Mouse (Mus musculus) hindbrain, embryonic 10.5 days (tissue): Measurements from ENCODE around the gene Eef1akmt1. TPM values are rescaled to one million over a fixed set of nuclear protein-coding genes. Genes with fewer than 3 reads are reported as not detected.

ENCODE experiments used
- DNase-seq: peaks from one replicate; pipeline ENCODE4 v3.0.0-alpha.2; 2017; ENCODE audit warnings: low spot score
- H3K27ac ChIP-seq: fragments of 300-500 bp; sonication (generic); 2 replicates; pipeline ENCODE4 v1.5.1; 2016; ENCODE audit warnings: mild to moderate bottlenecking, moderate library complexity
- H3K27me3 ChIP-seq: fragments of 300-500 bp; sonication (generic); 2 replicates; pipeline ENCODE4 v1.6.1; 2016; ENCODE audit warnings: mild to moderate bottlenecking; ENCODE audit not compliant: poor library complexity, insufficient read depth, severe bottlenecking
- H3K36me3 ChIP-seq: fragments of 300-500 bp; sonication (generic); 2 replicates; pipeline ENCODE4 v1.6.1; 2016; ENCODE audit warnings: mild to moderate bottlenecking, moderate library complexity
- H3K4me1 ChIP-seq: fragments of 300-500 bp; sonication (generic); replicated peaks from 2 replicates; pipeline ENCODE4 v1.6.1; 2016; ENCODE audit warnings: mild to moderate bottlenecking
- H3K4me3 ChIP-seq: fragments of 300-500 bp; sonication (generic); 2 replicates; pipeline ENCODE4 v1.5.1; 2016; ENCODE audit warnings: mild to moderate bottlenecking, moderate library complexity
- H3K9me3 ChIP-seq: fragments of 300-500 bp; sonication (generic); 2 replicates; pipeline ENCODE4 v1.6.1; 2016; ENCODE audit warnings: mild to moderate bottlenecking, moderate library complexity
- WGBS: fragments of 180-500 bp; shearing (Covaris S2); methylation state at CpG from one replicate; pipeline ENCODE4 v1.1.7; 2016; 5-methylcytosine and 5-hydroxymethylcytosine counted together
- polyA plus RNA-seq: library from polyadenylated mRNA; unstranded; fragments of >200 nt; fragmentation: Nextera tagmentation; extraction: Ambion mirVana; gene quantifications from 2 replicates; pipeline ENCODE4 v1.2.1, GENCODE M21; 2016

Gene Eef1akmt1
- polyA plus RNA-seq, 1 experiment from 2014 or later: 107 TPM

- Histone ChIP-seq H3K4me1 (peaks cover 26% of the 10 kb centered on the region), H3K4me3 (peak overlapping the region; percentile 20; the same call in 1 of the 2 replicates), H3K9me3 (0 out of 2 replicates have a peak, but pooled peaks cover 5% of the 10 kb centered on the region), H3K27me3 (peaks cover 38% of the 10 kb centered on the region), H3K27ac (no peak overlapping the region; the same call in 1 of the 2 replicates), H3K36me3 (peaks cover 7% of the 10 kb centered on the region; the same call in 1 of the 2 replicates)
- DNase-seq: no peak
- WGBS: 55% methylated on average over 34 of the region's 34 CpGs
These were observed 29.2 kb downstream of the Eef1akmt1 start for GRCm38 (mm10) chr14:57542231-57542630.

- Histone ChIP-seq H3K36me3 (peaks cover 5% of the 10 kb centered on the region; the same call in 1 of the 2 replicates), H3K4me1 (peaks cover 26% of the 10 kb centered on the region), H3K4me3 (no peak overlapping the region), H3K27ac (no peak overlapping the region), H3K9me3 (0 out of 2 replicates have a peak, but pooled peaks cover 5% of the 10 kb centered on the region), H3K27me3 (peaks cover 50% of the 10 kb centered on the region)
- 85% methylated on average over 11 of the region's 11 CpGs for WGBS
- DNase-seq: no peak
These were observed 30.7 kb downstream of the Eef1akmt1 start for GRCm38 (mm10) chr14:57540683-57541082.

- WGBS: 9% methylated on average over 16 of the region's 16 CpGs
- DNase-seq: peak; percentile 31
- Histone ChIP-seq H3K9me3 (0 out of 2 replicates have a peak, but pooled peaks cover 5% of the 10 kb centered on the region), H3K4me3 (no peak overlapping the region), H3K36me3 (peaks cover 4% of the 10 kb centered on the region; the same call in 1 of the 2 replicates), H3K4me1 (peaks cover 40% of the 10 kb centered on the region), H3K27me3 (peaks cover 75% of the 10 kb centered on the region), H3K27ac (peak overlapping the region; percentile 59)
These were observed 34.0 kb downstream of the Eef1akmt1 start for GRCm38 (mm10) chr14:57537261-57538015.

- H3K4me1 ChIP-seq: peaks cover 35% of the 10 kb centered on the region
- no peak overlapping the region for H3K4me3 ChIP-seq
- H3K27me3 ChIP-seq: peaks cover 71% of the 10 kb centered on the region
- H3K9me3 ChIP-seq: no peaks in the 10 kb centered on the region
- H3K27ac ChIP-seq: peak overlapping the region; percentile 59
- no peaks in the 10 kb centered on the region for H3K36me3 ChIP-seq
- 27% methylated on average over 9 of the region's 9 CpGs for WGBS
- DNase-seq: no peak
These were observed 34.6 kb downstream of the Eef1akmt1 start for GRCm38 (mm10) chr14:57536820-57537219.

- DNase-seq: no peak
- H3K4me1 ChIP-seq: peaks cover 35% of the 10 kb centered on the region
- H3K4me3 ChIP-seq: no peak overlapping the region
- no peaks in the 10 kb centered on the region for H3K36me3 ChIP-seq
- 79% methylated on average over 6 of the region's 6 CpGs for WGBS
- no peak overlapping the region for H3K27ac ChIP-seq
- H3K27me3 ChIP-seq: peaks cover 59% of the 10 kb centered on the region
- no peaks in the 10 kb centered on the region for H3K9me3 ChIP-seq
These were observed 35.8 kb downstream of the Eef1akmt1 start for GRCm38 (mm10) chr14:57535646-57536045.

- Histone ChIP-seq H3K4me1 (peaks cover 35% of the 10 kb centered on the region), H3K27me3 (peaks cover 55% of the 10 kb centered on the region), H3K4me3 (no peak overlapping the region), H3K36me3 (no peaks in the 10 kb centered on the region), H3K27ac (peak overlapping the region; percentile 56; the same call in 1 of the 2 replicates), H3K9me3 (no peaks in the 10 kb centered on the region)
- no peak for DNase-seq
- 8% methylated on average over 8 of the region's 8 CpGs for WGBS
These were observed 36.5 kb downstream of the Eef1akmt1 start for GRCm38 (mm10) chr14:57534961-57535360.

- Histone ChIP-seq H3K27ac (no peak overlapping the region), H3K9me3 (no peaks in the 10 kb centered on the region), H3K27me3 (peaks cover 55% of the 10 kb centered on the region), H3K36me3 (no peaks in the 10 kb centered on the region), H3K4me1 (peaks cover 41% of the 10 kb centered on the region), H3K4me3 (no peak overlapping the region)
- no peak for DNase-seq
- WGBS: 3% methylated on average over 5 of the region's 5 CpGs
These were observed 37.1 kb downstream of the Eef1akmt1 start for GRCm38 (mm10) chr14:57534346-57534745.

GRCm38 (mm10) chr14:57533841-57534240 is 37.6 kb downstream of the Eef1akmt1 start:
- WGBS: 13% methylated on average over 11 of the region's 11 CpGs

GRCm38 (mm10) chr14:57533214-57533613 is 38.2 kb downstream of the Eef1akmt1 start:
- whole genome bisulfite sequencing: 29% methylated on average over 3 of the region's 3 CpGs
- H3K4me1 ChIP-seq: peaks cover 37% of the 10 kb centered on the region
- H3K27ac ChIP-seq: no peak overlapping the region
- no peak overlapping the region for H3K4me3 ChIP-seq
- peaks cover 52% of the 10 kb centered on the region for H3K27me3 ChIP-seq
- peak; percentile 61 for DNase-seq
- no peaks in the 10 kb centered on the region for H3K36me3 ChIP-seq
- no peaks in the 10 kb centered on the region for H3K9me3 ChIP-seq

More at GRCm38 (mm10) chr14:57533841-57534240, 37.6 kb downstream of the Eef1akmt1 start:
- no peak overlapping the region for H3K4me3 ChIP-seq
- no peaks in the 10 kb centered on the region for H3K36me3 ChIP-seq
- H3K27me3 ChIP-seq: peaks cover 55% of the 10 kb centered on the region
- H3K27ac ChIP-seq: no peak overlapping the region
- H3K9me3 ChIP-seq: no peaks in the 10 kb centered on the region
- DNase-seq: no peak
- H3K4me1 ChIP-seq: peaks cover 41% of the 10 kb centered on the region

GRCm38 (mm10) chr14:57532577-57532976 is 38.8 kb downstream of the Eef1akmt1 start:
- Histone ChIP-seq H3K4me3 (no peak overlapping the region), H3K36me3 (no peaks in the 10 kb centered on the region), H3K27ac (no peak overlapping the region), H3K4me1 (peaks cover 31% of the 10 kb centered on the region), H3K9me3 (no peaks in the 10 kb centered on the region), H3K27me3 (peaks cover 52% of the 10 kb centered on the region)
- WGBS: 88% methylated on average over 3 of the region's 3 CpGs
- DNase-seq: no peak

- Histone ChIP-seq H3K27ac (no peak overlapping the region), H3K27me3 (peaks cover 53% of the 10 kb centered on the region), H3K9me3 (no peaks in the 10 kb centered on the region), H3K36me3 (no peaks in the 10 kb centered on the region), H3K4me3 (no peak overlapping the region), H3K4me1 (peaks cover 26% of the 10 kb centered on the region)
- 68% methylated on average over 5 of the region's 5 CpGs for WGBS
- DNase-seq: no peak
These were observed 41.5 kb downstream of the Eef1akmt1 start for GRCm38 (mm10) chr14:57529786-57530515.

- Histone ChIP-seq H3K27ac (no peak overlapping the region), H3K36me3 (no peaks in the 10 kb centered on the region), H3K27me3 (peaks cover 51% of the 10 kb centered on the region), H3K4me3 (no peak overlapping the region), H3K9me3 (no peaks in the 10 kb centered on the region), H3K4me1 (peaks cover 22% of the 10 kb centered on the region)
- 60% methylated on average over 10 of the region's 10 CpGs for WGBS
- no peak for DNase-seq
These were observed 42.2 kb downstream of the Eef1akmt1 start for GRCm38 (mm10) chr14:57529086-57529785.
